Mouse (Mus musculus) liver, embryonic 14.5 days (tissue): ENCODE results near the gene Tmem273.

Experiments used
- CTCF ChIP-seq: IDR thresholded peaks from 2 replicates; pipeline ENCODE4 v1.5.1; 2016; ENCODE audit warnings: antibody characterized with exemption, low read depth, control low read depth
- EP300 ChIP-seq: IDR thresholded peaks from 2 replicates; pipeline ENCODE4 v1.6.1; 2016; ENCODE audit warnings: antibody characterized with exemption, low read depth

GRCm38 (mm10) chr14:32798355-32798754 is 12.6 kb downstream of the Tmem273 start:
- TF ChIP-seq CTCF (no peak), EP300 (no peak)
